Mouse (Mus musculus) stomach, postnatal 0 days (tissue): ENCODE measurements at regions not wholly inside any gene's neighbourhood (a gene's known extent, or its start where the extent isn't known, plus 50 kb on each side); places are given as distances from the start of the nearest gene placed in this dataset.

Experiments
- CTCF ChIP-seq: IDR thresholded peaks from 2 replicates; pipeline ENCODE4 v1.5.1; 2016; ENCODE audit warnings: antibody characterized with exemption, low read depth, mild to moderate bottlenecking, moderate library complexity
- EP300 ChIP-seq: optimal IDR thresholded peaks from 2 replicates; pipeline ENCODE3; 2016; ENCODE audit warnings: antibody characterized with exemption

- TF ChIP-seq CTCF (no peak), EP300 (no peak)
Measured at GRCm38 (mm10) chr3:109256723-109257122, 83.7 kb upstream of the Vav3 start.
